Mouse (Mus musculus) left cerebral cortex, postnatal 14 days (tissue): Measurements from ENCODE around the gene Pycr1. TPM values are rescaled to one million over a fixed set of nuclear protein-coding genes. Genes with fewer than 3 reads are reported as not detected.
A peak's percentile ranks its signal among the peaks of the same experiment; 100 is the strongest.

ENCODE experiments used
- DNase-seq, 2 experiments: peaks; one replicate each; pipeline ENCODE4 v3.0.0; 2021 to 2022; ENCODE audit warnings: low spot score in 2 of 2, mixed read lengths in 1 of 2
- intact Hi-C: fragments of 180-260 bp; cut with DNase I; formaldehyde crosslinking; loops from one replicate; pipeline ENCODE4 v1.15.1; 2025
- total RNA-seq, 2 experiments: library from RNA; stranded (reverse); gene quantifications; 2 replicates each; pipeline ENCODE4 v1.2.3; 2021

Gene Pycr1
- total RNA-seq, 2 experiments from 2014 or later = 3.8 to 4.0 TPM

GRCm38 (mm10) chr11:120615167-120615566, 28.4 kb downstream of the Pycr1 start:
- intact Hi-C loops = loop anchor here (5.0 kb wide), 1 partner anchor 98 kb away; no protein-coding TSS in a partner anchor
- DNase-seq = no peak

GRCm38 (mm10) chr11:120613976-120614375, 29.6 kb downstream of the Pycr1 start:
- intact Hi-C loops = no loop called here
- no peak for DNase-seq

- intact Hi-C loops = no loop called here
- DNase-seq = no peak
Measured at GRCm38 (mm10) chr11:120613481-120613972, 30.0 kb downstream of the Pycr1 start.

GRCm38 (mm10) chr11:120612763-120613162, 30.8 kb downstream of the Pycr1 start:
- intact Hi-C loops = no loop called here
- DNase-seq = peak; percentile 71 to 86

GRCm38 (mm10) chr11:120610477-120611046, 33.0 kb downstream of the Pycr1 start:
- no peak for DNase-seq
- intact Hi-C loops = no loop called here

GRCm38 (mm10) chr11:120609250-120609649, 34.3 kb downstream of the Pycr1 start:
- intact Hi-C loops = no loop called here
- no peak for DNase-seq

- DNase-seq = no peak
- intact Hi-C loops = no loop called here
Measured at GRCm38 (mm10) chr11:120608241-120609034, 35.1 kb downstream of the Pycr1 start, which contains the start of gene Npb. TSS of gene Npb (plus strand) at chr11:120608477.

GRCm38 (mm10) chr11:120606764-120607163, 36.8 kb downstream of the Pycr1 start:
- intact Hi-C loops = no loop called here
- no peak for DNase-seq

GRCm38 (mm10) chr11:120605667-120606066, 37.9 kb downstream of the Pycr1 start:
- intact Hi-C loops = no loop called here
- no peak for DNase-seq

GRCm38 (mm10) chr11:120603545-120603944, 40.0 kb downstream of the Pycr1 start:
- intact Hi-C loops = no loop called here
- no peak for DNase-seq

GRCm38 (mm10) chr11:120600716-120601115, 42.9 kb downstream of the Pycr1 start:
- intact Hi-C loops = no loop called here
- DNase-seq = no peak

- intact Hi-C loops = no loop called here
- DNase-seq = no peak
Measured at GRCm38 (mm10) chr11:120598990-120599549, 44.5 kb downstream of the Pycr1 start.

- DNase-seq = peak; percentile 92 to 95
- intact Hi-C loops = no loop called here
Measured at GRCm38 (mm10) chr11:120598283-120598989, 45.1 kb downstream of the Pycr1 start, which contains the start of the genes Alyref and Anapc11. TSS of gene Alyref (minus strand) at chr11:120598365. TSS of gene Anapc11 (plus strand) at chr11:120598421.

GRCm38 (mm10) chr11:120597240-120598235, 46.0 kb downstream of the Pycr1 start:
- intact Hi-C loops = no loop called here
- DNase-seq = no peak

- intact Hi-C loops = no loop called here
- DNase-seq = no peak
Measured at GRCm38 (mm10) chr11:120588531-120588930, 55.0 kb downstream of the Pycr1 start.
